Mouse (Mus musculus) E14TG2a.4 (cell line): ENCODE measurements around the gene Cped1.

ENCODE experiments used
- CTCF ChIP-seq: conservative IDR thresholded peaks from 2 replicates; pipeline ENCODE4 v1.5.1; 2014; ENCODE audit warnings: low read length
- NANOG ChIP-seq: IDR thresholded peaks from 2 replicates; pipeline ENCODE4 v1.6.1; 2014; ENCODE audit warnings: borderline replicate concordance, low read length, mixed read lengths
- POU5F1 ChIP-seq: IDR thresholded peaks from 2 replicates; pipeline ENCODE4 v1.6.1; 2014; ENCODE audit warnings: low read length, borderline replicate concordance

GRCm38 (mm10) chr6:21950676-21951075 is 35.0 kb upstream of the Cped1 start:
- TF ChIP-seq CTCF = no peak
- no peak for TF ChIP-seq POU5F1
- no peak for TF ChIP-seq NANOG
